Mouse (Mus musculus): ENCODE measurements at regions not wholly inside any gene's neighbourhood (a gene's known extent, or its start where the extent isn't known, plus 50 kb on each side); places are given as distances from the start of the nearest gene placed in this dataset.

- Histone ChIP-seq H3K4me3 (ENCODE audit: insufficient read depth, low read depth, low read length) (no peak overlapping the region), H3K27ac (replicated peaks; ENCODE audit: low read depth, low read length) (no peak overlapping the region), H3K4me1 (ENCODE audit: control insufficient read depth, insufficient read depth, insufficient read length, low read length) (no peaks in the 10 kb centered on the region)
These were observed 213.7 kb upstream of the Fermt1 start for GRCm38 (mm10) chr2:133159398-133159797.

DNA sequence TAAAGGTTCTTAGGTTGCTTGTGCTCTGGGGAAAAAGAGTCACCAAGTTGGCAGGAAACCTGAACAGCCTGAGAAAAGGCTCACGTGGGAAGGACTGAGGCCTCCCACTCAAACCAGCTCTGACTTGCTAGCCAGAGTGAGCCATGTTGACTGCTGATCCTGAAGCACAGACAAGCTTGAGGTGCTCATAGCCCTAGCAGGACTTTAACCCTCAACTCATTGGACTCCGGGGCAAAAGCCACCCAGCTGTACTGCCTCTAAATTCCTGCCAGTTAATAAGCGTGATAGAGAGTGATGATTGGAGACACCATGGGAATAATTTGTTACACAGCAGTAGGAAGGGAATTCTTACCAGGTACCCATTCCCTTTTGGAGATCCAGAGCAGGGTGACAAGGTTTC, 230.7 kb upstream of the Fermt1 start:
- H3K4me3 ChIP-seq (ENCODE audit: insufficient read depth, low read depth, low read length): no peak overlapping the region
- H3K27ac ChIP-seq (replicated peaks; ENCODE audit: low read depth, low read length): no peak overlapping the region
- H3K4me1 ChIP-seq (ENCODE audit: control insufficient read depth, insufficient read depth, insufficient read length, low read length): no peaks in the 10 kb centered on the region

- no peak overlapping the region for H3K4me3 ChIP-seq (ENCODE audit: insufficient read depth, low read depth, low read length)
- no peak overlapping the region for H3K27ac ChIP-seq (replicated peaks; ENCODE audit: low read depth, low read length)
These were observed 235.5 kb upstream of the Fermt1 start for GRCm38 (mm10) chr2:133181216-133181615.

DNA sequence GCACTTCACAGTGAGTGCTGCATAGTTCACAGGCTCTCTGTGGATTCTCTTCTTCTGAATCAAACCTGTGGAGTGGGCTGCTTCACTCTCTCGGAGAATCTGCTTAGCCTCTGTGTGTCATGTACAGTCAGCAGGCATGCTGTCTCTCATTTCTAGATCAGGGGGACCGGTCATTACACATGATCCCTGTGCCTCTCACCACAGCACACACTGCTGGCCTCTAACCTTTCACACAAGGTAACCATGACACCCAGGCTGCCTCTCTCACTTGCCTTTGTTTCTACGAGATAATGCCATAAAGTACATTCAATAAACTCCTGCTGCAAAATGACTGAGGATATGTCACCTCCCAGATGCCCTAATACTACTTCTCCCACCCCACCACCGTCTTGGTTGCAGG, 237.2 kb upstream of the Fermt1 start:
- H3K4me1 ChIP-seq (ENCODE audit: control insufficient read depth, insufficient read depth, insufficient read length, low read length): no peaks in the 10 kb centered on the region
- H3K27ac ChIP-seq (replicated peaks; ENCODE audit: low read depth, low read length): no peak overlapping the region
- H3K4me3 ChIP-seq (ENCODE audit: insufficient read depth, low read depth, low read length): no peak overlapping the region

More at GRCm38 (mm10) chr2:133181216-133181615, 235.5 kb upstream of the Fermt1 start:
- H3K4me1 ChIP-seq (ENCODE audit: control insufficient read depth, insufficient read depth, insufficient read length, low read length): no peaks in the 10 kb centered on the region

GRCm38 (mm10) chr2:133204295-133204866, 258.7 kb upstream of the Fermt1 start:
- no peak overlapping the region for H3K27ac ChIP-seq (replicated peaks; ENCODE audit: low read depth, low read length)
- no peak overlapping the region for H3K4me3 ChIP-seq (ENCODE audit: insufficient read depth, low read depth, low read length)

GRCm38 (mm10) chr2:133208498-133208897, 262.8 kb upstream of the Fermt1 start:
- no peaks in the 10 kb centered on the region for H3K4me1 ChIP-seq (ENCODE audit: control insufficient read depth, insufficient read depth, insufficient read length, low read length)
- H3K27ac ChIP-seq (replicated peaks; ENCODE audit: low read depth, low read length): no peak overlapping the region
- no peak overlapping the region for H3K4me3 ChIP-seq (ENCODE audit: insufficient read depth, low read depth, low read length)

More at GRCm38 (mm10) chr2:133204295-133204866, 258.7 kb upstream of the Fermt1 start:
- no peaks in the 10 kb centered on the region for H3K4me1 ChIP-seq (ENCODE audit: control insufficient read depth, insufficient read depth, insufficient read length, low read length)

- no peak overlapping the region for H3K4me3 ChIP-seq (ENCODE audit: insufficient read depth, low read depth, low read length)
- no peak overlapping the region for H3K27ac ChIP-seq (replicated peaks; ENCODE audit: low read depth, low read length)
- H3K4me1 ChIP-seq (ENCODE audit: control insufficient read depth, insufficient read depth, insufficient read length, low read length): no peaks in the 10 kb centered on the region
These were observed 276.3 kb upstream of the Fermt1 start for GRCm38 (mm10) chr2:133221762-133222556.

DNA sequence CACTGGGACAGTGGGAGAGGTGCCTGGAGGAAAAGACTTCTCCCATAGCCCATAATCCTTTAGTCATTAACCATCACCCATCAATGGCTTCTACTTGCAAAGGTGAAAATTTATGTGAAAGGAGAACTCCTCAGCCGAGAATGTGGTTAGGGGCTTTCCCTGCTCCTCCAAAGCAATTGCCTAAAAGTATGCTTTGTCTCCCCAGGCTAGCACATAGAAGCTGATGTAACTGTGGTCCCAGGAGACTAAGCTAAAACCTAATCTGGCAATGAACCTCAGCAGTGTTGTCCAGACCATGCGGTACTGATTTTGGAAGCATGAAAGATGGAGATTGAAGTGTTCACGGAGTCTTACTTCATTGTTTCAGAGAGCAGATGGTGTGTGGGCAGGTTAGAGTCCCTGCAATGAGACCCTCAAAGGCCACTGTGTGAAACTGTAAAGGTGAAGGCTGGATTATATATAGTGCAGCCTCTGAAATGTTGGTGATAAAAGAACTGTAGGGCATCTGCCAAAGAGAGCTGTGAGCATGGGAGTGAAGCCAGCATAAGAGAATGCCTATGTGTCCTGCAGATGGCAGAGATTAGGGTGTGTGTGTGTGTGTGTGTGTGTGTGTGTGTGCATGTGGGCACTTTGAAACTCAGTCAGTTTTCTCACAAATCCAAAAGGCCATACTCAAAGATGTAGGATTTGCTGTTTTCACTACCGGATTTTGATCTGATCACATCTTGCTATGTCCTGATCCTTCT, 289.6 kb upstream of the Fermt1 start:
- Histone ChIP-seq H3K27ac (replicated peaks; ENCODE audit: low read depth, low read length) (no peak overlapping the region), H3K4me1 (ENCODE audit: control insufficient read depth, insufficient read depth, insufficient read length, low read length) (no peaks in the 10 kb centered on the region), H3K4me3 (ENCODE audit: insufficient read depth, low read depth, low read length) (no peak overlapping the region)

DNA sequence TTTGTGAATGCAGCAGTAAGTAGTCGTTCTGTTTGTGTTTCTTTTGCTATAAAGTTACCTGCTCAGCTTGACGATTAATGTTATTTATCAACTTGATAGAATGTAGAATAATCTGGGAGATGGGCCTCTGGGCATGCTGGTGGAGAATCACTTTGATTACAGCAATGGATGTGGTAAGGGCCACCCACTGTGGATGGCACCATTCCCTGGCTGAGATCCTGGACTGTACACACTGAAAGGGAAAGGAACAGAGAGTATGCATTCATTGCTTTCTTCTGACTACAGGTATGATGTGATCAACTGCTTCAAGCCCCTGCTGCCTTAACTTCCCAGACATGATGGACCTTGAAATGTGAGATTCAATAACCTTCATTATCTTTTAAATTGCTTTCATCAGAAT, 299.8 kb upstream of the Bmp2 start:
- Histone ChIP-seq H3K4me3 (ENCODE audit: insufficient read depth, low read depth, low read length) (no peak overlapping the region), H3K27ac (replicated peaks; ENCODE audit: low read depth, low read length) (no peak overlapping the region), H3K4me1 (ENCODE audit: control insufficient read depth, insufficient read depth, insufficient read length, low read length) (no peaks in the 10 kb centered on the region)

DNA sequence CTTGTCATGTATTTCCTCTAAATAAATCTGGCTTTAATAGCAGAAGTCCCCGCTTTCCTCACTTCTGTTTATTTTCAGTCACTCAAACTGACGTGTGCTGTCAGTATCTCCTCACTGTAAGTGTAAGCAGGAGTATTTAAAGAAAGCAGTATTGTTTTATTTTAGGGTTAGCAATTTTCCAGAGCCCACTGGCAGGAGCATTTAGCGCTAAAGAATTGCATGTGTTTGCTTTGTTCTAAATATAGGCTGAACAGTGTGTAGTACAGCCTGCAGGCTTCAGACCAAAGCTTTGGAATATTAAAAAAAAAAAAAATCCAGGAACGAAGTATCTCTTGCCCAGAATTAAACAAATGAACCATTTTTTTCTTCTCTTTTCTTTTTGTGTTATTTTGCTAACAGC, 277.5 kb upstream of the Bmp2 start:
- H3K4me1 ChIP-seq (ENCODE audit: control insufficient read depth, insufficient read depth, insufficient read length, low read length): no peaks in the 10 kb centered on the region
- H3K4me3 ChIP-seq (ENCODE audit: insufficient read depth, low read depth, low read length): no peak overlapping the region
- H3K27ac ChIP-seq (replicated peaks; ENCODE audit: low read depth, low read length): no peak overlapping the region

DNA sequence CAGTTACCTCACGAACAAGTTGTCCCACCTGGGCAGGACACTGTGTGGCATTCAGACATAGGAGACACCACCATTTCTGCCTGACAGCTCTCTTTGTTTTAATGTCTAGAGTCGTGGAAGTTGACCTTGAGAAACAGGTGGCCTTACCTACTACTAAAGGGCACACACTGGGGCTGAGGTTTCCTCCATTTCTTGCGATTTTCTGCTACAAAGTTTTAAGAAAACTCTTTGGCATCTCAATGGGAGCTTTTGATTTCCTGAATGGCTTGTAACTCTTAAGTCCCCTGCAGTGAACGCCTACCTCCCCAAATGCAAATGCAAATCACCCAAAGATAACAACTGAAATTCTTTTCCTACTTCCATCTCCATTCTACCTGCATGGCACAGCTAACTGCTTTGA, 273.4 kb upstream of the Bmp2 start:
- H3K4me1 ChIP-seq (ENCODE audit: control insufficient read depth, insufficient read depth, insufficient read length, low read length): no peaks in the 10 kb centered on the region
- H3K4me3 ChIP-seq (ENCODE audit: insufficient read depth, low read depth, low read length): no peak overlapping the region
- no peak overlapping the region for H3K27ac ChIP-seq (replicated peaks; ENCODE audit: low read depth, low read length)

- Histone ChIP-seq H3K4me3 (ENCODE audit: insufficient read depth, low read depth, low read length) (no peak overlapping the region), H3K27ac (replicated peaks; ENCODE audit: low read depth, low read length) (no peak overlapping the region), H3K4me1 (ENCODE audit: control insufficient read depth, insufficient read depth, insufficient read length, low read length) (no peaks in the 10 kb centered on the region)
These were observed 272.7 kb upstream of the Bmp2 start for GRCm38 (mm10) chr2:133279275-133279674.

DNA sequence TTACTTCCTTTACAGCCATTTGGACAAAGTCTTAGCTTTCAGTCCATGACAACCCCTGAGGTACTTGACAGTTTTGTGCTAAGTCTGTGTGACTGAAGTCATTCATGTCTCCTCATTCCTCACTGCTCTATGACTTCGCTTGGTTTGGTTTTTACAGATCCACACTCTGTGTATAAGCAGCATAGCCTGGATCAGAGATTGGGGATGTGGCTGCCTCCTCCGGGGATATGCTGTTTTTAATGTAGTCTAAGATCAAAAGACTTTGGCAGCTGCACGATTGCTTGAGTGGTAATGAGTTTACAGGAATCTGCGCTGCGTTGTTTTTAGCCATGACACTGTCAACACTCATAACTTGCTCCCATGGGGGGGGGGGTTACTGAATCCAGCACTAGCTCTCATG, 269.3 kb upstream of the Bmp2 start:
- H3K4me1 ChIP-seq (ENCODE audit: control insufficient read depth, insufficient read depth, insufficient read length, low read length): no peaks in the 10 kb centered on the region
- H3K27ac ChIP-seq (replicated peaks; ENCODE audit: low read depth, low read length): no peak overlapping the region
- no peak overlapping the region for H3K4me3 ChIP-seq (ENCODE audit: insufficient read depth, low read depth, low read length)

- Histone ChIP-seq H3K4me1 (ENCODE audit: control insufficient read depth, insufficient read depth, insufficient read length, low read length) (no peaks in the 10 kb centered on the region), H3K4me3 (ENCODE audit: insufficient read depth, low read depth, low read length) (no peak overlapping the region), H3K27ac (replicated peaks; ENCODE audit: low read depth, low read length) (no peak overlapping the region)
These were observed 268.2 kb upstream of the Bmp2 start for GRCm38 (mm10) chr2:133283709-133284108.

DNA sequence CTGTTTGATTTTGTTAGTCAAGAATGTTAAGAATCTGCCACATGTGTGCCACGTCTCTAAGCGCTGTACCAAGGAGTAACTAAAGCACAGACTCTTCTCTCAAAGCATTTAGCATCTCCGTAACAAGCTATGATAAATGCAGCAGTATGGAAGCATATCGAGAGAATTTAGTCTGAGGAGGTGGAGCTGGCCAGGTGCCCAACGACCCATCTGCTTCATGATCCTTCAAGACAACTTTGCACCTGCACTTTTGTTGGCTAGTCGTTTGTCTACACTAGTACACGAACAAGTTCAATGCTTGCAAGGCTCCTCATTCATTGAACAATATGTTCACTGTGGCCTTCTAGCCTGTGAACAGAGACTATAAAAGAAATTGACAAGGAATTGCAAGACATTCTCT, 257.8 kb upstream of the Bmp2 start:
- no peak overlapping the region for H3K27ac ChIP-seq (replicated peaks; ENCODE audit: low read depth, low read length)
- H3K4me3 ChIP-seq (ENCODE audit: insufficient read depth, low read depth, low read length): no peak overlapping the region
- no peaks in the 10 kb centered on the region for H3K4me1 ChIP-seq (ENCODE audit: control insufficient read depth, insufficient read depth, insufficient read length, low read length)
